Mouse (Mus musculus) stomach, adult 2 months (tissue): ENCODE results near the gene Olfr715b. TPM values are rescaled to one million over a fixed set of nuclear protein-coding genes. Genes with fewer than 3 reads are reported as not detected.

Experiments
- polyA plus RNA-seq: library from polyadenylated mRNA; depleted of rRNA; stranded (reverse); fragments of >200 nt; gene quantifications from 2 replicates; pipeline ENCODE4 v1.2.3, GENCODE M21; 2012; rRNA removed

Gene Olfr715b
- polyA plus RNA-seq = not detected in 2 replicates

DNA sequence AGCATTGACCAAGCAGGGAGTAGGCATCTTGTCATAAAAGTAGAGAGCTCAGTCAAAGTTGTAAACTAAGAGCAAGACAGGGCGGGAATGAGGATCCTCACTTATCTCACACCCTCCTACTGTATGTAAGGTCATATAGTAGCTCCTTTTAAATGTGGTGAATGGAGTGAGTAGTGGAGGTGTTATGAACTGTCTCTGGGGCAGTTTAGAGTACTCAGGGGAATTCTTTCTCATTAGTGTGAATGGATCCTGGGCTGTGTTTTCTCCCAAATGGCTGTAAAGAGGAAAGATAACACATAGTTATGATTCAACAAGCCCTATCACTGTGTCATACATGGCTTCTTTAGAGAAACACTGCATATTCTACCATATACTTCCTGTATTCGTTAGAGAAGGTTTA, at the start of gene Olfr715b:
Gene Olfr715b, minus strand, starts transcription at position 101 of the 400 bp plus-strand sequence.

GRCm38 (mm10) chr7:107138027-107138426, 27.9 kb upstream of the Olfr715b start, which contains the start of gene Olfr716:
Gene Olfr716, plus strand, starts transcription at chr7:107138327.

DNA sequence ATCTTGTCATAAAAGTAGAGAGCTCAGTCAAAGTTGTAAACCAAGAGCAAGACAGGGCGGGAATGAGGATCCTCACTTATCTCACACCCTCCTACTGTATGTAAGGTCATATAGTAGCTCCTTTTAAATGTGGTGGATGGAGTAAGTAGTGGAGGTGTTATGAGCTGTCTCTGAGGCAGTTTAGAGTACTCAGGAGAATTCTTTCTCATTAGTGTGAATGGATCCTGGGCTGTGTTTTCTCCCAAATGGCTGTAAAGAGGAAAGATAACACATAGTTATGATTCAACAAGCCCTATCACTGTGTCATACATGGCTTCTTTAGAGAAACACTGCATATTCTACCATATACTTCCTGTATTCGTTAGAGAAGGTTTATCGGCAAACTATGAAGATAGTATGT, 20.8 kb upstream of the Olfr715b start, which contains the start of gene Olfr715:
Gene Olfr715, minus strand, starts transcription at position 101 of the 400 bp plus-strand sequence.

GRCm38 (mm10) chr7:107092920-107093319, 17.2 kb downstream of the Olfr715b start, which contains the start of gene Olfr17:
Gene Olfr17, plus strand, starts transcription at chr7:107093220.

DNA sequence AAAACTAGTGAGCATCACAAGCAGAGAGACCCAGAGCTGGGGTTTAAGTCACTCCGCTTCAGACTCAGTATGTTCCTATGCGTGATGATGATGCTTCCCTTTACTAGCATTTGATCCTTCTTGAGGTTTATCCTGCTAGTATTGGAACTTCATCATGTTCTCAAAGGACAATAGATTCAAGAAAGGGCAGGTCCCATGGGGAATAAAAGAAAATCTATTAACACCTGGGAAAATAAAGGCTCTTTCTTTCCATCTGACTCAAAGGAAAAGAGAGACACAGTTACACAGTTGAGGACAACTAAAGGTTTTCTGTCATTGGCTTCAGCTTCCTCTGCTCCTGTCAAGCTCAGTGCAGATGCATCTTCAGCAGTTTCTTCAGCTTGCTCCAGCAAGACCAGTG, 39.5 kb downstream of the Olfr715b start, which contains the start of gene Olfr714:
Gene Olfr714, plus strand, starts transcription at position 301 of the 400 bp plus-strand sequence.

Other genes starting within 250 kb of the Olfr715b start
- not detected in 2 replicates for gene Olfr704, start 247.2 kb downstream of the Olfr715b start, polyA plus RNA-seq
- gene Olfr705, start 233.5 kb downstream of the Olfr715b start, polyA plus RNA-seq = not detected in 2 replicates
- not detected in 2 replicates for gene Olfr706, start 222.2 kb downstream of the Olfr715b start, polyA plus RNA-seq
- gene Olfr707, start 209.1 kb downstream of the Olfr715b start, polyA plus RNA-seq = not detected in 2 replicates
- not detected in 2 replicates for gene Olfr1532-ps1, start 202.4 kb downstream of the Olfr715b start, polyA plus RNA-seq
- not detected in 2 replicates for gene Olfr709-ps1, start 178.2 kb downstream of the Olfr715b start, polyA plus RNA-seq
- gene Olfr710, start 162.1 kb downstream of the Olfr715b start, polyA plus RNA-seq = not detected in 2 replicates
- not detected in 2 replicates for gene Olfr6, start 146.4 kb downstream of the Olfr715b start, polyA plus RNA-seq
- gene Olfr711, start 134.9 kb downstream of the Olfr715b start, polyA plus RNA-seq = not detected in 2 replicates
- not detected in 2 replicates for gene Olfr2, start 104.3 kb downstream of the Olfr715b start, polyA plus RNA-seq
- not detected in 2 replicates for gene Olfr713, start 79.2 kb downstream of the Olfr715b start, polyA plus RNA-seq
- not detected in 2 replicates for gene Olfr714, start 39.4 kb downstream of the Olfr715b start, polyA plus RNA-seq
- not detected in 2 replicates for gene Olfr17, start 17.1 kb downstream of the Olfr715b start, polyA plus RNA-seq
- not detected in 2 replicates for gene Olfr715, start 20.7 kb upstream of the Olfr715b start, polyA plus RNA-seq
- not detected in 2 replicates for gene Olfr716, start 28.0 kb upstream of the Olfr715b start, polyA plus RNA-seq
- gene Nlrp14, start 56.6 kb upstream of the Olfr715b start, polyA plus RNA-seq = not detected in 2 replicates
- gene Rbmxl2, start 99.1 kb upstream of the Olfr715b start, polyA plus RNA-seq = not detected in 2 replicates